Mouse (Mus musculus) kidney, postnatal 10 days (tissue): ENCODE measurements around the gene Etl4.
A peak's percentile ranks its signal among the peaks of the same experiment; 100 is the strongest.

ENCODE experiments used
- DNase-seq: peaks from one replicate; pipeline ENCODE4 v3.0.0; 2021; ENCODE audit warnings: mixed read lengths

The Etl4 gene

DNA sequence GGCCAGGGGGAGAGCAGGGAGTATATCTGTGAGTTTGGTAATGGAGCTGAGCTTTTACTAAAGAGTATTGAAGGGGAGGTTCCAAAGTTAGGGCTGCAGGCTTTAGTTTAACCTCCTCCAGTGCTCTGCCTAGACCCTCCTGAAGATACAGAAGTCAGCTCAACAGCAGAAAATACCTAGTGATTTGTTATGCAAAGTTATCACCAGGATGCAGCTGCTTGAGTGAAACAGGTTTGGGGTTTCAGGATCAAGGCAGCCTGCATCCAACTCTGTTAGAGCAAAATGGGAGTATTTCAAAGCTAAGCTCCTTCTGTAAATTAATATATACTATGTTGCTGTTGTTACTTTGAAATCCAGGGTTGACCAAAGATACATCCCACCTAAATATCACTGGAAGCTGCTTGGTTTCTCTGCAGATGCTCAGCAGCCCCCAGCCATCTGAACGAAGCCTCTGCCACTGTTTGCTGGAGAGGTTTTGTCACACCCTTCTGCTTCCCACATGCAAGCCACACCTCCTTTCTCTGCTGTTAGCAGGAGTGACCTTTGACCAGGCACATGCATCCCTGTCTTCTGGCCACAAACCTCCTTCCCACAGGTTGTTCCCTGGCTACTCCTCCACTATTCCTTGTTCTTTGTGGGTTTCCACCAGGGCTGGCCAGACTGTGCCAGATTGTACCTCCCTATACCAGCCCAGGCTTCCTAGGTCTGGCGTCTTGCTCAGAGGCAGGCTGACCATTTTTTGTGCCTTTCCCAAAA lies 814.6 kb downstream of the Etl4 start:
- DNase-seq = peak; percentile 62

DNA sequence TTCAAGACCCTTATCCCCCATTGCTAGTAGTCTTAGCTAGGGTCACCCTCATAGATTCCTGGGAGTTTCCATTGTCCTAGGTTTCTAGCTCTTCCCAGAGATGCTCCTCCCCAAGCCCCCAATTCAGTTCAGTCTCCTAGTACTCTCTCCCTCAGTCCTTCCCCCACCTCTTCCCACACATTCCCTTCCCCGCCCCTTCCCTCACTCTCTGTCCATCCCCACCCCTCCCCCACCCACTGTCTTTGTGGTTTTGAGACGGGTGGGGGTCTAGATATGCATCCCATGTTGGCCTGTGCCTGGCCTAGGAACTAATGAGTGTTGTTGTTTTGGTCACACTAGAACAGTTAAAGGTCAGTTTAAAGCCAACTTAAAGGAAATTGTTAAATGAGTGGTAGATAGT lies 817.4 kb downstream of the Etl4 start:
- DNase-seq = no peak

DNA sequence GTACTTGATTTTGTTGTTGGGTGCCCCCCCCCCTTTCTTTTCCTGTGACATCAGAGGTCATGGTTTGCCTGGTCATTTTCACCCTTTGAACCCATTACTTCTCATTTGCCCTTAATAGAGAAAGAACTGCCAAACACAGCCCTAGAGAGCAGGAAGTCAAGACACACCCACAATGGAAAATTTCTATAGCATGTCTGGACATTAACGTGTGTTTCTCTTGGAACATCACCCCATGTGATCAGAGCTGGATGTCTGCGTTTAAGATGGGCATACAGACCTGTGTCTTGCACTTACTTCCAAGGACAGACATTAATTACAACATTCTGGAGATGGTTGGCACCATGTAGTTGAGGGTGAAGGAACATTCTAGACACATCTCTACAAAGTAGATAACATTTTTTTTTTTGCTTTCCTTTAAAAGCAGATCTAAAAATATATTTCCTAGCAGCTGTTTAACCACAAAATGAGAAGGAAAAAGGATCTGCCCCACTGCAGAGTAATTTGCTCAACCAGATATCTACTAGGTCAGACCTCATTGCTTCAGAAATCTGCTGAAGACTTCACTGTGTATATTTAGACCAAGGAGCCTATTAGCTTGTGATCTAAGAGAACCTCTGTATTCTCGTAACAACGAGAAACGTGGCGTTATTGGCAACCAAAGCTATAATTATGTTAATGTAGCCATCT lies 818.3 kb downstream of the Etl4 start:
- DNase-seq = no peak

DNA sequence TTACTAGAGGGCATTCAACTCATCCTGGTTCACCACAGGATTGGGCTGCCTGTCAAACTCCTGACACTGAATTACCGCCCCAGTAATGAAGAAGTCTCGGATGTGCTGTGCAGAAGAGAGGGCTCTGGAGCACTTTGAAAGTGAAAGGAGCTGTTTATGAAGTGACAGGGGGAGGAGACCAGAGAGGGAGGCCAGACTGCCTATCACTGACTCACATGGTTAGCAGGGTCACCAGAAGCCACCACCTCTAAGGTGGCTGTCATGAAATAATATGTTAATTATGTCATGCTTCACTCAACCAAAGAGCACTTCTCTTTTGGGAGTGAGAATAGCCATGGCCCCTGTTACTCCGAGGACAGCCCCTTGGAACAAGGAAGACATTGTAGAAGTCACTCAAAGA lies 825.9 kb downstream of the Etl4 start:
- no peak for DNase-seq

DNA sequence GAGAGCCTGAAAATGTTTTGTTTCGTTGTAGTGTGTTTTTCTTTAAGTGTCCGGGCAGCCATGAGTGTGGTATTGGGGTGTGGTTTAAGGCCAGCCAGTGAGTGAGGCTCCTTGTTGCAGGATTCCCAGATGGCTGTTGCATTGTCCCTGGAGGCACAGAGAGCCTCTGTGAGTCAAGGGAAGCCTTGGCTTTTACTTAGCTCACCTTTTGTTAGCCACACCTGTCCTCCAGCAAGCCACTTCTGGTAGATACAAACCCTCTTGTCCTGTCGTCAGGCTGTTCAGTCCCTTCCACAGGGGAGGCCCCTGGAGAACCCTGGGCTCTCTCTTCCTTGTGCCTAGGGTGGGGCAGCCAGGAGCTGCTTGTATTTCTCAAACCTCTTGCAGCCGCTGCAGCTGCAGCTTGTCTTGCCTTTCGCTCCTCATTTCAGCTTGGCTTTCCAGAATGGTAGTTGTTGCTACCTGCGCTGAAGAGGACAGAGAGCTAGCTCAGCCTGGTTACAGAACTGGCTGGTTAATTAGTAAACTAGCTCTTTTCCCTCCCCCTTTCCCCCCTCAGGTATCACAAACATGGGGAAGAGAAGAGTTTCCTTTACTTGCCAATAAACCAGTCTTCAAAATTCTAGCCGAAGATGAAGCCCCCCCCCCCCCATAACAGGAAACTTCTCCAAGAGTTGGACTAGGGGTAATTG lies 826.9 kb downstream of the Etl4 start:
- peak; percentile 26 for DNase-seq

DNA sequence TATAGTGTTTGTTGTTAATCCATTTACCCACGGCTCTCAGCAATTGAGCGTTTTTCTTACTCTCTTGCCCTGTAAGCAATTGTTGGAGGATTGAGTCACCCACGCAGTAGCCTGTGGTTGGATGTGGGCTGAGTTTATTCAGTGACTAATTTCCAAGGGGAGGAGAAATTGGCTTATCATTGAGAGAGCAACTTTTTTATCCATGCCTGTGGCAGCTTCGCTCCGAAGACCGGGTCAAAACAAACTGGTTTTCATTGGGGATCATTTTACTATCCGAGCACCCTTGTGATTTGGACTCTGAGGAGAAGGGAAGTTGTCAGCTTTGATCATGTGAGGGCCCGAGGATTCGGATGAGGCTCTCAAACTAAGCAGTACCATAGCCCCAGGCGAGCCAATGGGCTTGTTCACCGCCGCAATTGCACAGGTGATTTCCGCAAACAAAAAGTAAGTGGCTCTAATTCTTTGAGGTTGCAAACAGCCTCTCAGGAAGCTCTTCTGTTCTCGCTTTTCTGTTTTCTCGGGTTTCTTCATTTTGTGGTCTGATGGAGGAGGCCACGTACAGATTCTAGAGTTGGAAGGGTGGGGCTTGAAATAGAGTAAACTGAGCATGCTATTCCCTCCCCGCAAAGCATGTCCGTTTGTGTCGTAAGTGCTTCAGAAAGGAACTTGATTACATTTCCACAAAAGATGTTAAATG lies 827.7 kb downstream of the Etl4 start:
- peak; percentile 26 for DNase-seq

DNA sequence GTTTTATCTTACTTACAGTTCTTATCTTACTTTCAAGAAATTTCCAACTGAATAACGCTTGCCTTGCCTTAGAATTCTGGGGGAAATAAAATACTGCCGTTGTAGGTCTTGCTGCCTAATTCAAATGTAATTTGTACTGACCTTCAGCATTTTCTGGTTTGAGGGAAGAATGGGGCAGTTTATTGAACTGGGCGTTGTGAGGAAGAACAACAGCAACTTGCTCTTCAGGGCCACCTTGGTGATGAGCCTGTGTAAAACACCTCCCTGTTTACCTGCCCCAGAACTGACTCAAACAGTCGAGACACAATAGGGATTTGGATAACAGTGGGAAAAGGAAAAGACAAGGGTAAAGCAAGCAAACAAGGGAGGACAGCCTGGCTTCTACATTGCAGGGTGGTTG lies 828.3 kb downstream of the Etl4 start:
- no peak for DNase-seq

DNA sequence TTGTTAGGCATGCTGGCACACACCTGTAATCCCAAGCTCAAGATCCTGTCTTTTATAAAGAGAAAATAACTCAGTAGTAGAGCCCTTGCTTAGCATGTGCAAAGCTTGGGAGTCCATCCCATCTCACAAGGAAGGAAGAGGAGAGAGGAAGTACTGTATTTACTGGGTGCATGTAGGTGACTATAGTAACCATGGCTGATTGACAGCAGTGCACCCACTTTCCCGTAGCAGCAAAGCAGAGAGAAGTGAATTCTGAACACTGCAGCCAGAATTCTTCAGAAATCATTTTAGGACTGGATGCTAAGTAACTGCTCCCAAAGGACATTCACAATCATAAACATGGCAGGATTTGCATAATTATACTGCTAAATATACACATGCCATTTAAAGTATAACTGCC lies 838.1 kb downstream of the Etl4 start:
- no peak for DNase-seq

DNA sequence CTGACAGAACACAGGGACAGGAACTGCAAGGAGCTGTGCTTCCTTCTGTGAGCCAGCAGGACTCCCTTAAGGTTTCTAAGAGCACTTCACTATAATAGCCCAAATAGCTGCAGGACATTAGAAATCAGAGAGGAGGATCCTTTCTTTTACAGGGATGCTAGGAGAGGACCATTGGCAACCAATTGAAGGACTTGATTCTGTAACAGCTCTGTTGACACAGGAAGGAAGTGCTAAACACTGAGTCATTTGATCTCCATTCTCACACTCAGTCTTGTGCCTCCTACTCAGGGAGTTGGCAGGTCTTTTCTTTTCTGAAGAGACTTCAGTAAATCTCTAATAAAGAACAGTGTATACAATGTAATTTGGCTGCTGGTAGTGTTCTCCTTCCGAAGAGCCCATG lies 838.9 kb downstream of the Etl4 start:
- no peak for DNase-seq

DNA sequence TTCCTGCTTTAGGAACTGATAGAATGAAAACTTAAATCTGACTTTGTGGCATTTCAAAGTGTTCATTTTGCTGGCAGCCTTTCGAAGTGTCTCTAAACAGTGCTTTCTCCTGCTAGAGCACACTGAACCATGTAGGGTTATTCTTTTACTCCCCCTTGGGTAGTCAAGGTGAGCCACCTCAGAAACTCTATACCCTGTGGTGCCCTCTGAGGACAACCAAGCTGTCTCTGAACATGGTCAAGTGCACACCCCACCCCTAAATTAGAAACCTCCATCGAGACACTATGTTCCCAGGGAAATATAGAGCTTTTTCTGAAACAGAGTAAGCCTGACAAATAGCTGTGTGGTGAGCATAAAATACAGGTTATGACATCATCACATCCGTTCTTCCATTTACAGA lies 840.1 kb downstream of the Etl4 start:
- DNase-seq = no peak

DNA sequence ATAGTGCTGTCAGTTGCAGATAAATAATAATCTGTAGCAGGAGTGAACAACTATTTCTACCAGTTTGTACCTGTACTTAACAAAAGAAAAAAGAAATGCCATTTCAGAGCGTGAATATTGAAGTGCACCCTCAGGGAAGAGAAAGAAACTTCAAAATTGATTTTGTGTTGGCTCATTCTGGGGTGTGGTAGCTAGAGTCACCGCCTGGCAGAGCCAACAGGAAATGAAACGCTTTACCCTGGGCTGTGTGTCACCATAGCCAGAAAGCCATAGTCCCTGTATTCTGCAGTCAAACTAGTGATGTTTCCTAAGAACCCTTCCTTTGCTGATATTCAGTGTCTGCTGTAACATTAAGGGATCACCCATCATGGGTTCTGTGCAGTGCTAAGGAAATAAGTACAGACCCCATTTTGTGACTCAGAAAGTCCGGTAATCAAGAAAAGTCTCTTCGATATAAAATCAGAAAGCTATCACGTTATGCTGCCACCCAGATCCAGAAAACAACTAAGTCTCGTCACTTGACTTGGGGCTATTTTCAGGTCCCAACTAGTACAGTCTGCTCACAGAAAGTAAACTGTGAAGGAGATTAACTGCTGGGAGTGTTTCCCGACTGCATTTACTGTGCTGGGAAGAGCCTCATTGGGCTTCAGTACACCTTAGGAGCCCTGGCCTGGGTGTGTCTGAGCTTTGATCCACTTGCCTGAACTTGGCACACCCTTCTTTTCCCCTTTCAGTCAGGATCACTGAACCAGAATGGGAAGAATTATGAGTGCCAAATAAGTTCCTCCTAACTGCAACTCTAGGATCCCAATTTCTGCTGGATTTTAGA lies 843.9 kb downstream of the Etl4 start:
- DNase-seq = no peak

DNA sequence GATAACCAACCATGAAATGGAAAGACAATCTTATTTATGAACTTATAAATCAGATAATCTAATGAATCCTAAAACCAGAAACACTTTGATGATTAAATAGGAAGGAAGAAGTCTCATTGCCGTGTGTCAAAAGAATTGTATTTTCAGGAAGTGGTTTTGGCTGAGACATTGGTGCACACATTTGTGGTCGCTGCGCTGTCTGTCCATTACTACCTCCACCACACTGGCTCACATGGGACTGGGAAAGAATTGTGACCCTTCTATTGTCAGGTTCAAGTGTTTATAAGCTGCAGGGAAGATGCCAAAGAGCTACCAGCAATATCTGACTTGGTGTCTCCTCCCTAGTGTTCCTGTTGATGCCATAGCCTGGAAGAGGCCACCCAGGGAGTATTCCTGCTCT lies 847.4 kb downstream of the Etl4 start:
- no peak for DNase-seq

DNA sequence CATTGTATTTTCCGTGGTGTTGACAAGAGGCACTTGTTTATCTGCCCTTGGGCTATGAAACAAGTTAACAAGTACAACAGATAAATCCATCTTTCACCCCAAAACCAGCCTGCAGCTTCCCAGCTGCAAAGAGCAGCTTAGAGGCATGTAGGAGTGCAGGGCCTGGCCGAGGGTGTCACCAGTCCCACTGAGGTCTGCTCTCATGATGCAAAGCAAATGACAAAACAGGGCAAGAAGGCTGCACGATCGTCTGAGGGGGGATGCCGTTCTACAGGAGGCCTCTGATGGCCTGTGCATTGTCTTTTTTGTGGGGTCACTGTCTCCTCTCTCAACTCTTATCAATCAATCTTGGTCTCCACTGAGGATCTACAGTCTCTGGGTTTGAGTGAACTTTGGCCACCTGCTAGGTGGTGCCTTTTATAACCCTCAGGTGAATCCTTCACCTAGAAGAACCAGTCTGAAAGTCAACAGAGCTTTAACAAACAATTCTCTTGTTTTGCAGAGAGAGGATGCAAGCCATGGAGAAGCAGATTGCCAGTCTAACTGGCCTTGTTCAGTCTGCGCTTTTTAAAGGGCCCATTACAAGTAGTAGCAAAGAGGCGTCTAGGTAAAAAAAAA lies 849.6 kb downstream of the Etl4 start:
- DNase-seq = no peak

DNA sequence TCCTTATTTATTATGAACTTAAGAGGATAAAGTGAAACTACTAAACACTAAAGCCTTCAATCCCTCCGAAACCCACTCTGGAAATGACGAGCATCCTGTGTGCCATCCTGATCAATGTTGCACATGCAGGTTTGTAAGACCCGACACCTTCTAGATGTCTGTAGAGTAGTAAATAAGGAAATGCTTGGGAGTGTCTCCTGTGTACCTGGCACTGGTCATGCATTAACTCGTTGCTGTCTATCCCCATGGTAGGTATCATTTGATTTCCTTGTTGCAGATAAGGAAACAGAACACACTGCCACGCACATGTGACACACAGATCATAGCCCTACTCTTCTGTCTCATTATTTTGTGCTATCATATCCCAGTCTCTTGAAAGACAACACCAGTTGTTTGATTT lies 851.7 kb downstream of the Etl4 start:
- DNase-seq = no peak

DNA sequence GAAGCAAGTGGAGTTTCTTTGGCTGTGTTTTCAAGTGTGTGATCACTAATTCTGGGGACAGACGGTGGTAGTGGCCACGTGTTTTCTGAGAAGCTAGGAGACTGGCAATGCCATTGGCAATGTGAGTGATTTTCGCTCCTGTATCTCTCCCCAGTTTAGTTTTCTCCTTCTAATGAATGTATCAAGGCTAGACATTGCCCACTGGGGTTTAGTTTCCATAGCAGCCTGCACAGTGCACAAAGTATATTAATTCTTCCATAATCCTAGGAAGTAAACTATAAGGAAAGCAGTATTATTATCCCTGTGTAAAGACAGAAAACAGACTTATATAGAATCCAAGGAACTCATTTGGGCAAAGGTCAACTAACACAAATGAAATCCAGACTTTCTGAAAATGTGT lies 852.2 kb downstream of the Etl4 start:
- DNase-seq = no peak

DNA sequence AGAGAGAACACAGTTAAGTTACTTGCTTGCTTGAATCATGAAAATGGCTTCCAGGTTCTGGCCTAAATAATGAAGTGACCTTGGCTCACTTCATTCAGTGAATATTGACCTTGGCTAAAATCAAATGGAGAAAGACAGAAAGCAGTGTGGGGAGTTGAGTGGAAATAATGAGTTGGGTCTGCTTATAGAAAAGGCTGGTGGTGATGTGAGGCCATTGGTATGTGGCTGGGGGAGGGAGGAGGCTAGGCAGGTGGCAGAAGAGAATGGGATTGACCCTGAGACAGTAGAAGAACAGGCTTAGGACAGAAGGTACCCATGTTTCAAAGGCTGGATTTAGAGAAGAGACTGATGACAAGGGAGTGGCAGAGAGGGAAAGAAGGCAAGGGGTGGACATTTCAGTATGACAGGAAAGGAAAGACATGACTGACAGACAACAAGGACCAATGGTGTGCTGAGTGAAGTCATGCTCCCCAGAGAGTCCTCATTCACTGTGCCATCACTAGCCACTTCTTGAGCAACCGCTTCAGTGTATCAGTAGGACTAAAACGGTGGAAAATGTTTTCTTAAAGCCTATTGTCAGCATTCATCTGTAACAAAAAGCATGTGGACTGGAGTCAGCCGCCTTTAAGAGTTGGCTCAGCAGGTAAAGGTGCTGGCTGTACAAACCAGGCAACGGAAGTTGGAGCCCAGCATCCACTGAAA lies 854.1 kb downstream of the Etl4 start:
- no peak for DNase-seq

DNA sequence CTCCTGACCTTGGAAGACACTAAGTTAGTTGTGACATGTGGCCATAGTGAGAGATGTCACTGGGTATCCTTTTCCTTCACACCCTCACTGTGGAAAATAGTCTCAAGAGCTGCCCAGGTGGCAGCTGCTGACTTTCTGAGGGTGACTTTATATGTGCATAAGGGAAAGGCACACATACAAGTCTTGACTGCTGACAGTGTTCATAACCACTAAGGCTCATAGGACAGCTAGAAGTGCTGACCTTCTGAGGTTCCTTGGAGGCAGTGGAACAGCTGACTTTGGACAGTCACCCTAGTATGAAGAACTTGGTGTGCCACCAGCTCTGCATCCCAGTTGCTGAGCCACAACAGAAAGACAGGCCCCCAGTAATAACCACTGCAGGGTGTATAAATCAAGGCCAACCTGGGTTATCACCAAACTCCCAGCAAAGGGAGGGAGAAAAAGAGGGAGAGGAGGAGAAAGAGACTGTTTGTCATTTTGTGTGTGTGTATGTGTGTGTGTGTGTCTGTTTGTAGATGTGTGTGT lies 855.0 kb downstream of the Etl4 start:
- DNase-seq = no peak

DNA sequence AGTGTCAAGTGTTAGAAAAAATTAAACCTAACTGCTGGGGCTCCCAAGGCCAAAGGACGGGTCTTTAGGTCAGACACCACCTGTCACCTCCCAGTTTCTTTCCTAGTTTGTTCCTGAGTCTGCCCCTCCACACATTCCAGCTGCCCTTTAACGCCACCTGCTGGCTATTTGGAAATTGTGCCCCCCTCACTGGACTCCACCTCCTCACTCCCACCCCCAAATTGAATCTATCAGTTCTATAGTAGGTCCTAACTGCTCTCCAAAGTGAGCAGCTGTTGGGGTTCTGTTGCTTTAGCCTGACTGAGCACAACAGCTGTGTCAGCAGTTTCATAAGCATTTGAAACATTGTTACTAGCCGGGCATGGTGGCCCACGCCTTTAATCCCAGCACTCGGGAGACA lies 859.1 kb downstream of the Etl4 start:
- DNase-seq = no peak

DNA sequence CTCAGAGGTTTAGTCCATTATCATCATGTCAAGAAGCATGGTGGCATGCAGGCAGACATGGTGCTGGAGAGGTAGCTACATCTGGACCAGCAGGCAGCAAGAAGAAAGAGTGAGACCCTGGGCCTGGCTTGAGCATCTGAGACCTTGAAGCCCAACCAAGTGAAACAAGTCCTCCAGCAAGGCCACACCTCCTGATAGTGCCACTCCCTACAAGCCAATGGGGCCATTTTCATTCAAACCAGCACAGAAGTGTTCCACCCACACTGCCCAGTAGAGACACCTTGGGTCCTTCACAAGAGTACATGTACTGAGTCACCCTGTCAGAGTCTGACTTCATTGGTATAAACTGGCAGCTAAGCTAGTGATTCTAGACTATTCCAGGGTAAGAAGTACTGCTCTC lies 860.6 kb downstream of the Etl4 start:
- no peak for DNase-seq

DNA sequence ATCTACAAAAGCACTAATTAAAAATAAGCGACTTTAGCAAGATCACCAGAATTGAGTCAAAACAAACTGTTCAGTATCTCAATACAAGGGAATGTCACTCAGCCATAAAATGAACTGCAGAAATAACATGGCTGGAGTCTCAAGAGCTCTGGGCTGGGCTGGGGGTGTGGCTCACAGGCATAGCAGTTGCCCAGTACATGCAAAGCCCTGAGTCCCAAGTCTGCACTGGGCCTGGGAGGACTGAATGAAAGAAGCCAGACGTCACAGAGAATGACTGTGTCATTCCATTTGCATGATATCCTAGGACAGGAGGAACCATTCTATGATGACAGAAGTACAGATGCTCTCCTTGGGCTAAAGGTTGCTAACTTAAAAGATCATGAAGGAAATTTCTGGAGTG lies 864.9 kb downstream of the Etl4 start:
- no peak for DNase-seq

DNA sequence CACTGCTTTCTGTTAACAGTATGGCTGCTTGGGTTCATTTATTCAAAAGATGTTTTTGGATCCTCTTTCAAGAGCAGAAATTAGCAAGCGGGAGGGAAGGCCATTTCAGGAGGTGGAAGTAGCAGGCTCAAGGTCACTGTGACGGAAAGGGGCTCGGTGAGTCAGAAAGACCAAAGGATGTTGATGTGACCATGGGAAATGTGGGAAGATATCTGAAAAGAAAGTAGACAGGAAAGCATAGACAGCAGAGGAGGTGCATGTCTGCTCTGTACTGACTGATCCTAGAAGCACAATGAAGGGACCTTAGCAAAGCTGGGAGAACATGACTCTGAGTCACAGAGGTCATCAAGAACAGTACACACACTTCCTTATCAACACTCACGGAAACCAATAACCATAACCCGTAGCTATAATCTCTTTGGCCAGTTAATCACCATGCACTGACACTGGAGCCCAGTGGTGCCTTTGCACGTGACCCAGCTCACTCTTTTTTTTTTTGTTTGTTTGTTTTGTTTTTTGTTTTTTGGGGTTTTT lies 866.7 kb downstream of the Etl4 start:
- no peak for DNase-seq
